Mouse (Mus musculus) testis, adult 2 months (tissue): ENCODE measurements at regions not wholly inside any gene's neighbourhood (a gene's known extent, or its start where the extent isn't known, plus 50 kb on each side); places are given as distances from the start of the nearest gene placed in this dataset.

Experiments
- CTCF ChIP-seq: fragments of 200-500 bp; IDR thresholded peaks from 2 replicates; pipeline ENCODE4 v1.5.1; 2012; ENCODE audit warnings: low read depth, mild to moderate bottlenecking, inconsistent platforms, low read length, moderate library complexity; ENCODE audit not compliant: control insufficient read depth, insufficient read depth, insufficient replicate concordance
- POLR2A ChIP-seq: fragments of 200-500 bp; IDR thresholded peaks from 2 replicates; pipeline ENCODE4 v1.6.1; 2012; ENCODE audit warnings: low read depth, mild to moderate bottlenecking, inconsistent platforms, low read length, moderate library complexity; ENCODE audit not compliant: control insufficient read depth

DNA sequence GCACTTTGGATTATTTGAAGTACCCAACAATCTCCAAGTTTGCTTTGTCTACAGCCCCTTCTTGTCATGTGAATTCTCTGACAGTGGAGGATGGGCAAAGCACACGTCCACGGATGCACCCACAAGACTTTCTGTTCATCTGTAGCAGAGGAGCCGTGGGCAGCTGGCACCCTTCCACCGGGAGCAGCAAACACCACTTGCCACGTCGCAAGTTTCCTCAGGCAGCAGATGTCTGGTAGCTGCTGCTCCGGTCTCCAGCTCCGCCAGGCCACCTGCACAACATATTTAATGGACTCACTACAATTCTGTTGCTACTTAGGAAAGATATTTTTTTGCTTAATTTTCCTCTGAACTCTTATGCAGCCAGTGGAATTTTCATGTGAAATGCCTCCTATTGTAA lies 415.1 kb downstream of the Gtdc1 start:
- no peak for TF ChIP-seq POLR2A
- TF ChIP-seq CTCF: no peak
